Mouse (Mus musculus) heart, postnatal 14 days (tissue): ENCODE results near the gene Adad1. TPM values are rescaled to one million over a fixed set of nuclear protein-coding genes. Genes with fewer than 3 reads are reported as not detected.

Source experiments
- DNase-seq, 2 experiments: peaks; one replicate each; pipeline ENCODE4 v3.0.0; 2021 to 2022
- intact Hi-C: fragments of 180-260 bp; cut with DNase I; formaldehyde crosslinking; loops from one replicate; pipeline ENCODE4 v1.15.1; 2025
- long read RNA-seq, 2 experiments: library from polyadenylated mRNA; stranded (forward); transcript quantifications; one replicate each; pipeline ENCODE4 v2.0.0; 2021
- total RNA-seq, 2 experiments: library from RNA; stranded (reverse); gene quantifications; 2 replicates each; pipeline ENCODE4 v1.2.3; 2021

Adad1 gene
- total RNA-seq: not detected
- long read RNA-seq, experiment 1: 0 reads
- long read RNA-seq, experiment 2: 0 reads

DNA sequence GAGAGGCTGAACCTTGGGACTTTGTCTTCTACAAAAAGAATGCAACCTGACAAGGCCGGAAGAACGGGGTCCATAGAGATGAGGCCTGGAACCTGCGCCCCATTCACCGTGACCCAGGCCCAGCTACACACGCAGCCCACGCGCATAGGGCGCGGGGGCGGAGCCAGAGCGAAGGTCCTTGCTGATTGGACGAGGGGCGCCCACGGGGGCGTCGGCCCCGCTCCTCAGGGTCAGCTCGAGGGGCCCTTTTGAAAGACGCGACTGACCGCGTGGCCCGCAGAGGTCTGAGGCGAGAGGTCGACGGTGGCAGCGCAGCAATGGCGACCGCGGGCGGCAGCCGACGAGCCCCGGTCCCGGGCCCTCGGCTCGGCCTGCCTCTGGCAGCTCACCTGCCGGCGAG lies at the start of gene Adad1:
TSS of gene Adad1 (plus strand) at position 122 of the 400 bp plus-strand sequence.
- DNase-seq: no peak
- intact Hi-C loops: no loop called here

DNA sequence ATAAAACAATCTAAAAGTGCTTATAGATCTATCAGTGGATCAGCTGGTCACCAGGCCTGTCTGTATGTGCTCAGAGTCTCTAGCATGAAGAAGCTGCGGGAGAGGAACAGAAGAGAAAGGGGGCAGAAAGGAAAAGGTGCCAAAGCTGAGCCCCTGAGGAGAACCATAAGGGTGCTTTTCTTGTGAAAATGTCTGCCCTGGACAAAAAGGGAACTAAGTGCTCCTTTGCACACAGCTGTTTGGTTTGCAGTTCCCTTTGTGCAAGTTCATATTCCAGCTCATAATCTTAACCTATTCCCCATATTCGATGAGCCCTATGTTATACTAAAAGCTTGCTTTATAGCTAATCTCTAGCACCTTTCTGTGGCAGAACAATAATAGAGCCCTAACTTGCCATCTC lies 25.3 kb upstream of the Adad1 start:
- intact Hi-C loops: no loop called here
- no peak for DNase-seq

DNA sequence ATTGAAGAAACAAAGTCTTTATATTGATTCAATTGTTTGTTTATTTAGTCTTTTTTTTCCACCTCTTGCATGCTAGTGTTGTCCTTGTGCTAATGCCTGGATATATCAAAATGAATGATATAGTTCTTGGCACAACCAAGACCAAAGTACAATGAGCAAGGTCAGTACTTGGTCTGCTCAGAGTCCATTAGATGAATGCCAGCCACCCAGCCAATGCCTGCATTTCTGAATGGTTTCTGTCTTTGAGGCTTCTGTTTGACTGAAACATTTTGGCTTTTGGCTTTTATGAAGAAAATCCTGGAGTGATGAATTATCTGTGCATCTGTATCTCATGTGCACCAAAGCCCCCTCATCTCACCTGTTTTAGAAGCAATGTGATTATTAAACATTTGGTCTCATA lies 23.5 kb upstream of the Adad1 start:
- DNase-seq: peak in 1 of 2 experiments; percentile 8
- intact Hi-C loops: no loop called here

DNA sequence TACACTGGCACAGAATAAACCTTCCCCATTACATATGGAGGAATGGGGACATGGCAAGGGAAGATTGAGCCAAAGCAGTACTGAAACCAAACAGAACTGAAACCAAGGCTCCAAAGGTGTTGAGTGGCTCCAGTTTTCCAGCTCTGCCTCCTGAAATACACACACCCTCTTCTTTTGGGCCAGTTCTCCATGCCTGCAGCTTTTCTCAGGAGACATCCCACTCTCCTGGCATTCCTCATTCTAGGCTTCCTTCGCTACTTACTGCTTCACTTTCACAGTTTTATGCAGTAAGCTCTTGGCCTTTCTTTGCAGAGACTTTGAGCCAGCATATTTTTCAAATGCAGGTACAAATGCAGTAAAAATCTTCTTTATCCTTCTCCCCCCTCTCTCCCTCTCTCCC lies 11.8 kb upstream of the Adad1 start:
- DNase-seq: no peak
- intact Hi-C loops: no loop called here

DNA sequence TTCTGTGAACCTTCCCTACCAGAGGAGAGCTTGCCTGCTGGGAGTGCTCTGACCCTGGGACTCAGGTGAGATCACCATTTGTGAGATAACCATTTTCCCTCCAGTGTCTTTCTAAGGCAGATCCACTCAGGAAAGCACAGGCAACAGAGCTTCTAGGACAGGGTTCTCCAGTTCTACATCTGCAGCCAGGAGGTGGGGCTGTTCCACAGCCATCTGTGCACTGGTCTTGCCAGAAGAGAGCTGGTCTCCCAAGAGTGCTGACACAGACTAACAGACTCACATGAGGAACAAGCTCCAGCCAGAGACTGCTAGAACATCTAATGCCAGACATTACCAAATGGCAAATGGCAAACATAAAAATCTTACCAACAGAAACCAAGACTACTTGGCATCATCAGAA lies 9.9 kb downstream of the Adad1 start:
- peak; percentile 63 to 71 for DNase-seq
- intact Hi-C loops: loop anchor here (1.0 kb wide), 1 partner anchor 131 kb away; no protein-coding TSS in a partner anchor

DNA sequence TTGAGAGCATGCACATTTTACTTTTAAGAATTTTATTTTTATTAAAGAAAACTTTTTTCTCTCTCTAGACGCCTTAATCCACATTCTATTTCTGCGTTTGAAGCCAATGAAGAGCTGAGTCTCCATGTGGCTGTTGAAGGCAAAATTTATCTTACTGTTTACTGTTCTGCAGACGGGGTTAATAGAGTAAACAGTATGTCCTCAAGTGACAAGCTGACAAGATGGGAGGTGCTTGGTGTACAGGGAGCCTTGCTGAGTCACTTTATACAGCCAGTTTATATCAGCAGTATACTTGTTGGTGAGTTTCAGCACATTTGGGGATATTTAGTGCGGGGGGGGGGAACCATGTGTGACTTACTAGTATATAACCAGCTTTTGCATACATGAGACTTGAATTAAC lies 21.5 kb downstream of the Adad1 start:
- DNase-seq: no peak
- intact Hi-C loops: no loop called here

DNA sequence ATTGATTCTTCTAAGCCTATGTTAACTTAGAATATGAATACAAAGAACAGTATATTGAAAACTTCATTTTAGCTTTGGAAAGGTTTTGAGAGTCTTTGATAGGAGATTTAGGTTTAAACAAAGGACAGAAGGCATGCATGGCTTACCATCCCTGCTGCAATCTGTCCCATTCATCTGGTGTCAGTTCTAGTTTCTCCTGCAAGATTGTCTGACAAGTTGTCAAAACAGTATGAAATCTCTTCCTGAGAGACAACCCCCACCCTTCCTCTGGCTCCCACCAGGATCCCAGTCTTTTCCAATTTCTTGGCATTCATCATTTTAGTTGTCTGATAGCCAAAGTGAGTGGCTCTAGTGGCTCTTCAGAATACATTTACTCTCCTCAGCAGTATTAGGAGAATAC lies 27.4 kb downstream of the Adad1 start:
- DNase-seq: no peak
- intact Hi-C loops: no loop called here

DNA sequence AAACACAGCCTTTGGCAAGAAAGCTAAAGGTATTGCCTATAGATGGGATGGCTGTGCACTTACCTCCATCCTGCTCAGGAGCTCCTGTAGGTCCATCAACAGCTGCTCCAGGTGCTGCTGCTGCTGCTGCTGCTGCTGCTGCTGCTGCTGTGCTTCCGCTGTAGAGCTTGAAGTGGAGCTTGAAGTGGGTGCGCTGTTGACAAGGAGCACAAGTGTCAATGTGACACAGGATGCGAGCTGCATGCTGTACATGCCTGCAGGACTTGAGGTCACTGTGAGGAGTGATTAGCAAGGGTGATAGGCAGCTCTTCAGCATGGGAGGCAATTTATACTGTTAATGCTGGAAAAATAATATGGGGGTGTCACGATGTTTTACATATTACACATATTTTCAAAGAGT lies 62.3 kb downstream of the Adad1 start, which contains the start of gene Il2:
TSS of gene Il2 (minus strand) at position 305 of the 400 bp plus-strand sequence.
- intact Hi-C loops: no loop called here

DNA sequence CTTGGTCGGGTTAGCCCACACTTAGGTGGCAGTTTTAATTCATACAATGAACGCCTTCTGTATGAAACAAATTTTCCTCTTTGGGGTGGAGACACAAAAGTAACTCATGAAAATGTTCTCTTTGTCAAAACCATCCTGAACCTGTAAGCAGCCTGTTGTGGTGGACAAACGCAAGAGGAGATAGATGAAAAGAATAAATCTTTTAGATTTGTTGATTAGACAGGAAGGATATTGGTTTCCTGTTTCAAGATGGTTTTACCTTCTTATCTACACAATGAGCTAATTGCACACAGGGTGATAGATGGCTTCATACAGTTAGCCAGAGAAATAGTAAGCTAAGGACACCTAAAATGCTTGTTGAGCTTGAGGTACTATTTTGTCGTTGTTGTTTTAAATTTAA lies 62.8 kb downstream of the Adad1 start:
- intact Hi-C loops: no loop called here
- no peak for DNase-seq

More for the DNA sequence above, 62.3 kb downstream of the Adad1 start, which contains the start of gene Il2:
- DNase-seq: no peak

DNA sequence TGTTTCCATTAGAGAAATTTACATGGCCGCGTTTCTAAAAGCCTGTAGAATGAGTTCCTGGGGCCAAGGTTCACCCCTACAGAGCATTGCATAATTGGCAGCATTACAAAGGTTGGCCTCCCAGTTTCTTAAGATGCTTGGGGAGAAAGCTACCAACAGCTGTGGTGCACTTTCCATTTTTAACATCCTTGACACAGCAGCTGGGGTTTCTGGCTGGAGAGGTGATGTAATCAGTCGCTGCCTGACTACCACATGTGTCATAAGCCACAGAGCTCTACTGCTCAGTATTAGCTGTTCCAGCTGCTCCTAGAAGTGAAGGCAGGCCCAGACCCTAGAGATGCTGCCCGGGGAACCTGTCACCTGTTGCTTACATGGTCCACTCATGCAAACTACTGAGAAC lies 64.9 kb downstream of the Adad1 start:
- DNase-seq: peak; percentile 43 to 47
- intact Hi-C loops: no loop called here

DNA sequence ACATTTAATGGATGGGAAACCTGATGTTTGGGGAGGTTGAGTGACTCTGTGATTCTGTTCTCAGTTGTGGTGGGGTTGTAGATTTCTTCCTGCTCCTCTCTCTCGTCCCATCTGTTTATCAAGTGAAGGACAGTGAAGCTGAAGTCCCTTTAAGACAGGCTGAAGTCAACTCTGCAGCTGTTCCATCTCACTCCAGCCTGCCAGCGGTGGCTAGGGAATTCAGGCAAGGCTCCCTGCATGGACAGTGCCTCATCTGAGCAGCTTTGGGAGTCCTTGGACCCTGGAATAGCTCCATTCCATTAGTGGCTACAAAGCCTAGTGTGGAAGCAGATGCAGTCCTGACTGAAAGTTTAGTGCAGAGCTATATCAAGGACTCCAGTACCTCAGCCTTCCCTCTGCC lies 65.7 kb downstream of the Adad1 start:
- DNase-seq: peak; percentile 52 to 55
- intact Hi-C loops: no loop called here

DNA sequence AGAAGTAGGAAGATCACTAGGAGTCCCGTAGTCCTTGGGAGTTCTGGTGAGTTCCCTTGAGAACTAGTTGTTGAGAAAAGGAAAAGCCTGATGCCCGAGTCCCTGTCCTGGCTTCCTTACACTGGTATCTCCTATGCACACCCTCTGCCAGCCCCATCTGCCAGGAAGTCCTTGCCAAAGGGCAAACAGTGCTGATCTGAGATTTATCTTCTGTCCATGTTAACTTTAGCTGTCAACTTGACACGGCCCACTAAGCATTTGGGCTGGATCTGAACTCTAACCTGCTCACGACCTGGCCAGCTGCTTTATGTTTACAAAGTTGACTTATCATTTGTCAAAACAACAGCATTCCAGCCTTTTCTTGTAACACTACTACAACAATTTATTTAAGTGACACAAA lies 73.9 kb downstream of the Adad1 start:
- intact Hi-C loops: no loop called here
- no peak for DNase-seq

DNA sequence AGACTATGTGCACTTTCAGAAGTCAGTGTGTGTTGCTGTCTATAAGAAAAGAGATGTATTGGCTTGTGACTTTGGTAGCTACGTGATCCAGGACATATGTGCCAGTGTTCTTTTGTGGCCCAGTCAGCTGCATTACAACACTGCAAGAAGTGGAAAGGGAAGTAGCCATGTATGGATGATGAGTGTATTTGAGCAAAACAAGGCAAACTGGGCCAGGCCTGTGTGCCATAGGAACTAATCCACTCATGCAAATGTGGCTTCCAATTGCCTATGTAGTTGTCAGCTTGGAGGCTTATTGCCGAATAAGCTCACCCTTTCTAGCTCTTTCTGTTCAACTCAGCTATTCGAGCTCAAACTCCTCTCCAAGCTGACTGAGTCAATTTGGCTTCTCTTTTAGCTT lies 75.9 kb downstream of the Adad1 start:
- DNase-seq: no peak
- intact Hi-C loops: no loop called here

DNA sequence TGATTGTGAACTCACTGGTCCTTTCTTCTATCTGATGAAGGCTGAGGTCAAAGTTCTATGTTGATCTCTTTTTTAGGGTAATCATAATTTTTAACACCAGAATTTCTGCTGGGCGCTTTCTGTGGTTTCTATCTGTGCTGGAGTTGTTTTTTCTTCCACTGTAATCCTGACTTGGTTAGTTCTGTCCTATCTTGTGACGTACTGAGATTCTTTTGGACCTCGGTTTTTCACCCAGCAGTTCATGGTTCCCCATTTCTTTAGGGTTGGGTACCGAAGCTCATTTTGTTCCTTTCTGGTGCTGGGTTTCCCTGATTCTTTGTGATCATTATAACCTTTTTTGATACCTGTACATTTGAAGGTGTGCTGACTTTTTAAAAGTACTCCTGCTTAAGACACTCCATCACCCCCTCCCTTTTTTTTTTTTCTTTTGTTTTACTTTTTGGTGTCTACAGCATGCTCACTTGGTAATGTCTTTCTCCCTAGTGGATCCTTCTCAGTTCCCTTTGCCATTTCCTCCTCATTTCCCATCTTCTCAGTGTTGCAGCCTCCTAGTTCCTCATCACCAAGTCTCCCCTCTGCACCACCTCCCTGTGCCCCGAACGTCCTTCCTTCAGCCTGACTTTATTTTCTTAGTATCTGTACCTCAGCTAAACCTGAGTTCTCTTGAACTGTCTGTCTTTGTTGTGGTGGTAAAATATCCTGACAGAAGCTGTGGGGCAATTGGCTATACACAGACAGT lies 77.0 kb downstream of the Adad1 start:
- intact Hi-C loops: no loop called here

DNA sequence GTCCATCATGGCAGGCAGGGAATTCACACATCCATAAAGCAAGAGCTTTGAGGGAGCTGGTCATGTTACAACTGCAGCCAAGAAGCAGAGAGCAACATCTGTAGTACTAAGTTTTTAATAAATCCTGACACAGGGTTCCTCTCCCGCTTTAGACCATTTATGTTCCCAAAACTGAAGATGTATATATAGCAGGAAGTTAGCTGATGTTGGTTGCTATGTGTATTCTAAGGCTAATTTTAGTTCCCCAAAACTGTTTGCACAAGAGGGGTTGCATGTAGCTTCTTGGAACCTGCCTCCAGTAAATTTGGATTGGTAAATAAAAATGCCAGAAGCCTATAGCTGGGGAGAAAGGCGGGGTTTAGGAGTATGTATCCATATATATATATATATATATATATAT lies 78.5 kb downstream of the Adad1 start:
- DNase-seq: no peak
- intact Hi-C loops: no loop called here

More for the DNA sequence above, 77.0 kb downstream of the Adad1 start:
- no peak for DNase-seq

DNA sequence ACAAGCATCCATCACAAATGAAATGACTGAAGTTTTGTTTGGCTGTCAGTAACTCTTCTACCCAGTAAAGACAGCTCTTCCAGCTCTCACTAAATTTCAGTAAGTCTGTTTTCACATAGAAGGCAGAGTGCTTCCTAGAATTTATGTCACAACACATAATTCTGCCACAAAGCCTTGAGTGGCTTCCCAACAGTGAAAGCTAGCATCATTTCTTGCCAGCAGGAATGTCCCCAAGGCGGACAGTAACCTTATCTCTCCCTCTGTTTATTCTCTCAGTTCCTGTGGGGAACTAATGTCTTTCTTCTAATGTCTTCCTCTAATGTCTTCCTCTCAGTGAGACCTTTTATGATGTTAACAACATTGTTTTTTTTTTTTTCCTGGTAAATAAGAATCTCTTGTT lies 81.7 kb downstream of the Adad1 start:
- intact Hi-C loops: no loop called here
- DNase-seq: no peak

DNA sequence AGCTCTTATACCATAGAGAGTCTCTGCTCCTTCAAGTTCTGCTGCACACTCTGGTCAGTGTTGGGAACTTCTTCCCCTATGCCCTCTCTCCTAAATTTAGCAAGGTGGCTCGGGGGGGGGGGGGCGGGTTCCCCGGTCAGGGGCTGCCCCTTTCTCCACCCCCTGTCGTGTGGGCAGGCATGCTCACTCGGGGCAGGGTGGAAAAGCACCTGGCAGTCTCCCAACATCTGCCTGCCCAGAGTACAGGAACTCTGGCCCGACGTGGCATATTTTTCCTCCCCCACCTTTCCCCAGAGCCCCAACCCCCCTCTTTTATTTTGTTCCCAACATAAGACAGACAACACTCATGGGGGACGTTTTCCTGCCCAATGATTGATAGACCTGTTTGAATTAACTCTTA lies 83.1 kb downstream of the Adad1 start:
- intact Hi-C loops: no loop called here
- peak; percentile 17 to 56 for DNase-seq

DNA sequence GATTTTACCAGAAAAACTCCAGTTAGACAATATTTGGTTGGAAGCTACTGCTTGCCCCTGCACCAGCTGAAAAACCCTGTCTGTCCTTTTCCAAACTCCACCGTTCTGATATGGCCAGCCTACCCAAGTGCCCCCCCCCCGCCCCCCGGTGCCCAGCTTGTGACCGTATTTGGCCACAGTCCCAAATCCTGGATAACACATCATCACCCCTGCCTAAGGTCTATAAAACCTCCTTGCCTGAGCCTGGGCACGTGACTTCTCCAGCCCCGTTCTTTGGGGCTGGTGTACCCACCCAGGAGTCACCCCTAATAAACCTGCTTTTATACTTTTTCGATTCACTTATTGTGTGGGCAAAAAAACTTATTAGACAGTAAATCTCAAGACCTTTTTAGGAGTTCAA lies 83.5 kb downstream of the Adad1 start:
- intact Hi-C loops: no loop called here
- DNase-seq: no peak

DNA sequence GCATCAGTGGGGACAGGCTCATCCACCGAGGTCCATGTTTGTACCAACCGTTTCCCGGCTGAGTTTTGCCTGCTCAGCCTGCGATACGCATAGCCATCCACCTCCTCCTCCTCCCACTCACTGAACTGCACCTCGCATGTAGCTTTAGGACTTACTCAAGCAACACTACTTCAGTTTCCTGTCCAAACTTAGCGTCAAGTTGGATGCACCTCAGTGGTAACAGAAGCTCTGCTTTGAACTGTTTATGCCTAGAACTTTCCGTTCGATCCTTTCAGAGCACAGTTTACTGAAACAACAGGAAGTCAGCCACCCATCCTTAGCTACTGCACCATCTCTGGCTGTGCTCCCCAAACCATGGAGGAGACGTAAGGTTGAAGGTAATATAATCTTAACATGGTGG lies 88.9 kb downstream of the Adad1 start:
- intact Hi-C loops: no loop called here
- no peak for DNase-seq

DNA sequence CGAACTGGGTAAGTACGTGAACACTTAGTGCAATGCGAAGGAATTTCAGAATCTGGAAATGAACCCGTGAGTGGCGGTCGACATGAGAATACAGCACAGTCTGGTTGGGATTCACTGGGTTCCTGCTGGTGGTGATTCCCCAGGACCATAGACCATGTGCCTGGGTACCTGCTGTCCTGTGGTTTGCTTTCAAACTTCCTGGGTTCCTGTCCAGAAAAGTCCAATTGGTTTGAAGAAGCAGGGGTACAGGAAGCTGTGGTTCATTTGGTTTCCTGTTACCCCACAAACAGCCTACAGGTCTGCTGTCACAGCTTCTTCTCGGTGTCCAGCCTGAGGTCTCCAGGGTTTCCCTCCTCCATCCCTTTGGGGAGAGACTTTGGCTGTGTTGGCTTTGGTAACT lies 89.7 kb downstream of the Adad1 start:
- intact Hi-C loops: no loop called here
- no peak for DNase-seq

DNA sequence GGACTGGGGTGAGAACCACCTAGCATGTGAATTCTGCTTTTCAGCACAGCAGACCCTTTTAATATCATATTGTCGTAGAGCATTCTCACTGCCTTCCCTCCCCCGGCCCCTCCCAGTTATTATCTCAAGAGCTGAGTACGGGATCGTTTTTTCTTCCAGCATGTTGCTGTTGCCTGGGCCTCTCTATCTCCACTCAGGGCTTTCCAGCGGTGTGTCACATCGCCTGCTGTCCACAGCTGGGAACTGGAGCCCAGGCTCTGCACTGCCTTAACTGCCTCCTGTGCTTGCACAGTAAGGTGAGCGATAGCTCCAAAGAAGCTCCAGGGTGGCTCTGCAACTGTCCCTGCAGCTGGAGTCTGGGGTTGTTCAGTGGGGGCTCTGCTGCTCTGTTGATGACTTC lies 91.1 kb downstream of the Adad1 start:
- intact Hi-C loops: no loop called here
- no peak for DNase-seq

DNA sequence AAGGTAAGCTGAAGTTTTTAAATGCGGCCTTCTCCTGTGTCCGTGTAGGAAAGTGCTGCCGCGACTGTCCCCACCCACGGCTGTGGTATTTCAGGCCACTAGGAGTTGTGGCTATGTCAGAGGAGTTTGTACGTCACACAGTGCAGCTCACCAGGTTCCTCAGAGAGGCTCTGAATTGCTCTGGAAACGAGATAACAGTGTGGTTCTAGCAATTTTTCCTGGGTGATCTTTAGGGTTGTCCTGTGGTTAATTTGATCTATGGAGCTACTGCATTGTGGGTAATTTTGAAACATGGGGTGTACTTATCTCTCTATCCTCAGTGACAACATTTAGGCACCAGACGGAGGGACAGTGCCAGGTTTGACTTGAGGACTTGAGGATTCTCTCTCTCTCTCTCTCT lies 93.8 kb downstream of the Adad1 start:
- intact Hi-C loops: no loop called here
- no peak for DNase-seq

DNA sequence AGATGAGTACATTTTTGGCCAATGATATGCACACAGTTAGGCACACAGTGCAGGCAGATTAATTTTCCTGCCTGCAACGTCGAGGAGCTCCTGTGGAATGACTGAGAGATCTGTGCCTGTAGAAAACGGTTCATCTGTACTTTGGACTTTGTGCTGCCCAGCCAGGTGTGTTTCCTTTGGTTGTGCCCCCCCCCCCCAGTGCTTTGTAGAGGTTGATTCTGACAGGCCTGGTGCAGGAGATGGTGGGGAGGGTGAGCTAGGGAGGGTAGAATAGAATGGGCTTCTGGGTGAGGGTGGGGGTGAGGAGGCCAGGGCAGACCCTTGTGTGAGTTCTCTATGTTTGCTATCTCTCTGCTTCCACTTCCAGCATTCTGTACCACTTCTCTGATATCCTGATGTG lies 94.9 kb downstream of the Adad1 start:
- DNase-seq: no peak
- intact Hi-C loops: no loop called here
